Mouse (Mus musculus) liver, postnatal 0 days (tissue): ENCODE measurements around the gene Gpat2.

ENCODE experiments used
- CTCF ChIP-seq: sonication (generic); IDR thresholded peaks from 2 replicates; pipeline ENCODE4 v1.5.1; 2016; ENCODE audit warnings: antibody characterized with exemption, low read depth
- EP300 ChIP-seq: IDR thresholded peaks from 2 replicates; pipeline ENCODE4 v1.6.1; 2016; ENCODE audit warnings: antibody characterized with exemption, low read depth, mild to moderate bottlenecking

DNA sequence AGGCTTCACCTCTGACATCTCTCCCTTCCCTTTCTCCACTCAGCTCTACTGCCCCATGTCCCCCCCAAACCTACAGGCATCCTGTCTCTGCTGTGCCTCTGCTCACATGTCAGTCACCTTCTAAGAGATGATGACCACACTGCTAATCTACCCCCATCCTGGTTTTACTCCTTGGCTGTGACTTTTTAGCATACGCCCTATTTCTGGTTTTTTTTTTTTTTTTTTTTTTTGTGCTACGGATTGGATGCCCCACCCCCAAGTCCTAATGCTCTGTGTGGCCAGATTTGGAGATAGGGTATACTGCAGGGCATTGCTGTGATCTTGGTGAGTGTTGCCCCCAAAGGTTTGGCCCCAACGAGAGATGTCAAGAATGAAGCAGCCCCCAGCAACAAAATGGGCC, 47.3 kb downstream of the Gpat2 start:
- TF ChIP-seq EP300 (no peak), CTCF (no peak)
